Mouse (Mus musculus) c-Kit-negative CD71-positive TER-119-positive erythroid progenitor cells, embryonic 14.5 days (primary cell): ENCODE measurements around the gene Mepce.
A peak's percentile ranks its signal among the peaks of the same experiment; 100 is the strongest.

Experiments
- DNase-seq: peaks from one replicate; pipeline ENCODE4 v3.0.0-alpha.2; 2013; ENCODE audit warnings: low read depth, low spot score

Mepce gene

GRCm38 (mm10) chr5:137741023-137741931 is 46.2 kb downstream of the Mepce start, which contains the start of gene Nyap1:
Gene Nyap1 (minus strand): TSS chr5:137741607.
- peak; percentile 62 for DNase-seq

GRCm38 (mm10) chr5:137740506-137740905 is 46.9 kb downstream of the Mepce start:
- DNase-seq, result no peak

- DNase-seq, result no peak
Observed at GRCm38 (mm10) chr5:137739471-137739870, 48.0 kb downstream of the Mepce start.

GRCm38 (mm10) chr5:137738516-137738915 is 48.9 kb downstream of the Mepce start:
- DNase-seq, result no peak

GRCm38 (mm10) chr5:137737400-137737940 is 50.0 kb downstream of the Mepce start:
- DNase-seq, result no peak

- DNase-seq, result no peak
Observed at GRCm38 (mm10) chr5:137734289-137735061, 53.0 kb downstream of the Mepce start.

GRCm38 (mm10) chr5:137733638-137734288 is 53.7 kb downstream of the Mepce start:
- no peak for DNase-seq
